Mouse (Mus musculus) macrophage (primary cell): ENCODE measurements around the gene Arid1b. TPM values are rescaled to one million over a fixed set of nuclear protein-coding genes. Genes with fewer than 3 reads are reported as not detected.

ENCODE experiments used
- H3K27ac ChIP-seq: fragments of 350-480 bp; formaldehyde crosslinking; 2 replicates; pipeline ENCODE4 v1.9.0; 2021
- H3K36me3 ChIP-seq: fragments of 350-480 bp; formaldehyde crosslinking; 2 replicates; pipeline ENCODE4 v1.9.0; 2021; ENCODE audit errors: inconsistent target
- H3K4me3 ChIP-seq: fragments of 350-480 bp; formaldehyde crosslinking; 2 replicates; pipeline ENCODE4 v1.9.0; 2021; ENCODE audit errors: inconsistent target
- H3K79me2 ChIP-seq: fragments of 350-480 bp; formaldehyde crosslinking; 2 replicates; pipeline ENCODE4 v1.9.0; 2021; ENCODE audit errors: inconsistent target
- WGBS: methylation state at CpG from one replicate; pipeline ENCODE4 v1.1.7; 2026; ENCODE audit warnings: inconsistent platforms; ENCODE audit not compliant: missing documents; 5-methylcytosine and 5-hydroxymethylcytosine counted together
- polyA plus RNA-seq: library from polyadenylated mRNA; stranded (reverse); fragments of 250-400 nt; gene quantifications from 3 replicates; pipeline ENCODE4 v1.2.4, GENCODE M21; 2018; ENCODE audit warnings: inconsistent platforms
- total RNA-seq, 78 experiments: library from RNA; depleted of rRNA; stranded (reverse); fragments of 250-400 nt; gene quantifications; 1 replicate in 9 of 78; 2 replicates in 24 of 78; 3 replicates in 43 of 78; 4 replicates in 2 of 78; pipeline ENCODE4 v1.2.4; 2018; ENCODE audit warnings: inconsistent platforms in 56 of 78

Arid1b gene
- total RNA-seq (2018; cell fraction: chromatin; rRNA removed), result 100 to 1,000 TPM in 6 of 26 experiments, 10 to 100 TPM in 20; 42.1 to 119 (median 94.4) TPM
- total RNA-seq (2018; cell fraction: cytosol; rRNA removed), result 10 to 100 TPM; 25.7 to 42.5 (median 34.5) TPM
- 10 to 100 TPM; 32.0 to 99.6 (median 62.3) TPM for total RNA-seq (2018; cell fraction: nucleus; rRNA removed)
- polyA plus RNA-seq, result 17.4 to 20.1 TPM (median 19.8 TPM) in 3 replicates

DNA sequence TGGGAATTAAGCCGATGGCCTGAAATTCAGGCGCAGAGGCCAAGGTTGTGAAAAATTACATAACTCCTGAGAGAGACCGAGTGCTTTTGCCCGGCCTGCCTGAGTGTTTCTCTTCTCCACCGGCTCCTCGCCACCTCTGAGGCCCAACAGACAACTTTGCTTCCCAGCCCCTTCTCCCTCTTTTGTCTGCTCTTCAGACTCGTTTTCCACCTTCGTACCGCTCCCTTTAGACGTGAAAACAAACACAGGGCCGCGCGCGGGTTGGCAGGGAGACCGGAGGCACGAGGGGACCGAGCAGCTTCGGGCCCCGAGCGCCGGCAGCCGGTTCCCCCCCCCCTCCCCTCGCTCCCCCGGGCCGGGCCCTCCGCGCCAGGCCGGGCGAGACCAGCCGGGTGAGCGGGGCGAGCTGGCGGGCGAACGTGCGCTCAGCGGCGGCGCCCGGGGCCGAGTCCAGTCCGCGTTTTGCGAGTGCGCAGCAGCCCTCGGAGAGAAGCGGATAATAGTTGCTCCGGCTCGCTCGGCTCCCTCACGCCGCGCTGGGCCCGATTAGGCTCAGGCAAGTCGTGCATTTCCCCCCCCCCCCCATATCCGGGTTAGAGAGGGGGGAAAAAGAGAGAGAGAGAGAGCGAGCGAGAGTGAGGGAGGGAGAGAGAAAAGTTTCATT lies at the start of gene Arid1b:
Arid1b (plus strand) TSS at position 493 of the 664 bp plus-strand sequence.
- WGBS, result under 1% methylated on average over 20 of the region's 58 CpGs
- Histone ChIP-seq H3K79me2 (peaks cover 24% of the 10 kb centered on the region), H3K36me3 (no peaks in the 10 kb centered on the region), H3K27ac (peak within 1 kb of the TSS; percentile 70), H3K4me3 (peak within 1 kb of the TSS; percentile 47)

DNA sequence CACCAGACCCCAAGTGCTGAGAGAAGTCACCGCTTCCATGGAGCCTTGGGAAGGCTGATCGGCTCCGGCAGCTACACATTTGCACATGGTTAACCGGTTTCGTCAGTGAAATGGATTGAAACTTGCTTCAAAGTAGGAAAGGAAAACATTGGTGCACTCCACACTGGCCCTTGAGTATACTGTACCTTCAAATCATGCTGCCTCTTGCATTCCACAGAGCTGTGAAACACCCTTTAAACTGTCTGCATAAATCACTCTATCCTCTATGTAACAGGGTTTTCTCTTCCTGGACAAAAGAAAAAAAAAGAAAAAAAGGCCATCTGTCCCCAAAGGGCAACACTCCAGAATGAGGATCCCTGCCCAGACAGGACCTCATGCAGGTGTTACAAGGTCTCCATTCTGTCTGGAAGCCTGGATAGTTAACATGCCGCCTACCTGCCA lies 48.8 kb upstream of the Arid1b start:
- no peaks in the 10 kb centered on the region for H3K36me3 ChIP-seq
- 94% methylated on average over 6 of the region's 6 CpGs for WGBS
- no peak overlapping the region for H3K4me3 ChIP-seq
- no peaks in the 10 kb centered on the region for H3K79me2 ChIP-seq
- H3K27ac ChIP-seq, result no peak overlapping the region

DNA sequence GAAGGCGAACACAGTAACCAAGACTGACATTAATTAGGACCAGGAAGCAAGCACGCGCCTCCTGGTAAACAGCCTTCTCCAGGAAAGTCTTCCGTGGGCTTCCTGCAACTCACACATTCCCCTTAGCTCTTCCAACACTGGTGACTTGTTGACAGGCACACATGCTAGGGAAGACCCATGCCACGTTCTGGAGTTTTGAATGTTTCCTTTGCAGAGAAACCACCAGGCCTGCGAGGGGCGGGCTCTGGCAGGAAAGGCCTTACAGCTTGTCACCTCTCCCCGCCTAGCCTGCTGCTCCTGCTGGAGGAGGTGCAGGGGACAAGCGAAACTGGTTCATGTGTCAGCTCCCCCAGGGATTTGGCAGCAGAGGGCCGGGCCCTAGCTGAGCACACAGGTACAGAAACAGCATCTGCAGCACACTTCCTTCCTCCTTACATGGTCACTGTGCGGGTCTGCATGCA lies 48.2 kb upstream of the Arid1b start:
- Histone ChIP-seq H3K27ac (no peak overlapping the region), H3K79me2 (no peaks in the 10 kb centered on the region), H3K36me3 (no peaks in the 10 kb centered on the region), H3K4me3 (no peak overlapping the region)
- 25% methylated on average over 10 of the region's 11 CpGs for WGBS

DNA sequence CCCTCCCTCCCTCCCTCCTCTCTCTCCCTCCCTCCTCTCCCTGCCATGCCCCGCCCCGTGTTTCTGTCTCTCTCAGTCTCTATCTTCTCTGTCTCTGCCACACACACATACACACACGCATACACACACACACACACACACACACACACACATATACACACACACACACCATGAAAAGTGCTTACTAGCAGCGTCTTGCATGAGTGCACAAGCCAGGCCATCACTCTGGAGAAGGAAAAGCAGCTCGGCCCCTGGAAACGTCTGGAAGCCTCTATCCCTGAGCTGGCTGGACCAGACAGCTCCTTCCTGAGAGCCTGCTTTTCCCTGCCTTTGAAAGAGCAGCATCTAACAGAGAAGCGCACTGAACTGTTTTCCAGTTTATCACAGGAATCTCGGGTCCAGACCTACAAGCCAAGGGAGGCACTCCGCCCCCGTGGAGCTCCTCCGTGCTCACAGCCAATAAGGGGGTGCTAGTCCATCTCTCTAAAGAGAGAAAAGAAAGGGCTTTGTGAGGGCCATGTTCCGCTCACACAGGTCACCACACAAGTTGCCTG lies 47.6 kb upstream of the Arid1b start:
- Histone ChIP-seq H3K4me3 (no peak overlapping the region), H3K79me2 (no peaks in the 10 kb centered on the region), H3K27ac (no peak overlapping the region), H3K36me3 (no peaks in the 10 kb centered on the region)
- WGBS, result 64% methylated on average over 7 of the region's 12 CpGs

DNA sequence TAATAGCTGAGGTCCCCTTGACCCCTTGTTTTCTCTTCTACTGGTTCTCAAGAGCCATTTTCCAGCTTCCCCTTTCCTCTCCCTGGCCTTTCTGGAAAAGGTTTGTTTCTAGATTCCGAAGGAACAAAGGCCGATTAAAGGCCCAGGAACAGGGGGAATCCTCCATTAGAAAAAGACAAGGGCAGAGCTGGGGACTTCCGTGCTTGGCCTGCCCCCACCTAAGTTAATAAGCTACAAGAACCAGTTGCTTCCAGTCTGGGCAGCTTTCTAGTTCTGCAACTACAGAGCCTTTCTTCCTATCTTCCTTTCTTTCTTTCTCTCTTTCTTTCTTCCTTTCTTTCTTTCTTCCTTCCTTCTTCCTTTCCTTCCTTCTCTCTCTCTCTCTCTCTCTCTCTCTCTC lies 47.1 kb upstream of the Arid1b start:
- H3K79me2 ChIP-seq, result no peaks in the 10 kb centered on the region
- H3K4me3 ChIP-seq, result no peak overlapping the region
- no peak overlapping the region for H3K27ac ChIP-seq
- H3K36me3 ChIP-seq, result no peaks in the 10 kb centered on the region
- WGBS, result 84% methylated on average over 3 of the region's 3 CpGs

DNA sequence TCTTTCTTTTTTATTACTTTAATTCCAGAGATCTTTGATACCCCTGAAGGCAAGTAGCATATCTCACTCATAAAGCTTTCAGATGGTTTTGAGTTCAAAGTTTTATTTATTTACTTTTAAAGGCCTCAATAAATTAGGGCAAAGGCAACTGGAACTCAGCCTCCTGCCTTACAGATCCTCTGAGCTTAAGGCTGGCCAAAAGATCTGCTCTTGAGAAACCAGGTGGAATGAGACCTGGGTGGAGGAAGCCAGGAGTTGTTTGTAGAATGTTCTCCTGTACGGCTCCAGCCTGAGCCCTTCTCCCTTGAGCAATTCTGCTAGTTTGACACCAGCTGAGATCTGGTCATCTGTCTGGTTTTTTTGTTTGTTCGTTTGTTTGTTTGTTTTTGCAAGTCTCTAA lies 46.7 kb upstream of the Arid1b start:
- 94% methylated on average over 2 of the region's 2 CpGs for WGBS

DNA sequence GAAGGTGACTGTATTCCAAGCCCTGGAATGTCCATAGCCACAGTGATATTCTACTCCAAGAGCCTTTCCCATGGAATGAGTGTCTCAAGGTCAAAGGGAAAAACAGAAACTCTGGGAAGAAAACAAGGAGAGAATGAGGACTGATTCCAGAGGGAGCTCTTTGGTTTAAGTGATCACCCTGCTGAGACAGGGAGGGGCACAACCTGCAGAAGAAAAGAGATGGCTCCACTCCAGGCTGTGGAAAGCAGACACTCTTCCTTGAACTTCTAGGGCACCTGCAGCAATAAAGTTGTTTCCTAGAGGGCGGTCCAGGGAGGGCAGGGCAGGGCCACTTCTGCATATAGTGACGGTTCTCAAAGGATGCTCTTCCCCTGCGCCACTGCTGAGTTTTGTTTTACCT lies 45.6 kb upstream of the Arid1b start:
- H3K27ac ChIP-seq, result no peak overlapping the region
- no peaks in the 10 kb centered on the region for H3K79me2 ChIP-seq
- no peak overlapping the region for H3K4me3 ChIP-seq
- no peaks in the 10 kb centered on the region for H3K36me3 ChIP-seq
- 78% methylated on average over 3 of the region's 3 CpGs for WGBS

More for the DNA sequence above, 46.7 kb upstream of the Arid1b start:
- H3K79me2 ChIP-seq, result no peaks in the 10 kb centered on the region
- H3K27ac ChIP-seq, result no peak overlapping the region
- no peaks in the 10 kb centered on the region for H3K36me3 ChIP-seq
- no peak overlapping the region for H3K4me3 ChIP-seq

DNA sequence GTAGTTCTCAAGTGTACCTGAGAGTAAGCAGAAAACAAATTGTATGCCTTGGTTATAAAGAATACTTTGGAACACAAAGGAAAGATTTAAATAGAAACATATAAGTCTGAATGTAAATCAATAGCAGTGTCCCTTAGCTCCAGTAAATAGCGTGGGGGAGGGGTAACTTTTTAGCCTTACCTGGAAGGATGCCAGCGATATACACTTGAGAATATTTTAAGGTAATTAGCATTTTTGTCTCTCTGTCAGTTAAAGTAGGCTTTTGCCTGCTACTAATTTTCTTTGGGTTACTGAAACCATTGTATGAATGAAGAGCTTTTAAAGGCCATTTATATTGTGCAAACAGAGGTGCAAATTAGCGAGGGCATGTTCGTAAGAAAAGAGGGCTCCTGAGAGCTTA lies 39.7 kb upstream of the Arid1b start:
- no peak overlapping the region for H3K4me3 ChIP-seq
- 94% methylated on average over 4 of the region's 4 CpGs for WGBS
- no peak overlapping the region for H3K27ac ChIP-seq
- no peaks in the 10 kb centered on the region for H3K79me2 ChIP-seq
- no peaks in the 10 kb centered on the region for H3K36me3 ChIP-seq

DNA sequence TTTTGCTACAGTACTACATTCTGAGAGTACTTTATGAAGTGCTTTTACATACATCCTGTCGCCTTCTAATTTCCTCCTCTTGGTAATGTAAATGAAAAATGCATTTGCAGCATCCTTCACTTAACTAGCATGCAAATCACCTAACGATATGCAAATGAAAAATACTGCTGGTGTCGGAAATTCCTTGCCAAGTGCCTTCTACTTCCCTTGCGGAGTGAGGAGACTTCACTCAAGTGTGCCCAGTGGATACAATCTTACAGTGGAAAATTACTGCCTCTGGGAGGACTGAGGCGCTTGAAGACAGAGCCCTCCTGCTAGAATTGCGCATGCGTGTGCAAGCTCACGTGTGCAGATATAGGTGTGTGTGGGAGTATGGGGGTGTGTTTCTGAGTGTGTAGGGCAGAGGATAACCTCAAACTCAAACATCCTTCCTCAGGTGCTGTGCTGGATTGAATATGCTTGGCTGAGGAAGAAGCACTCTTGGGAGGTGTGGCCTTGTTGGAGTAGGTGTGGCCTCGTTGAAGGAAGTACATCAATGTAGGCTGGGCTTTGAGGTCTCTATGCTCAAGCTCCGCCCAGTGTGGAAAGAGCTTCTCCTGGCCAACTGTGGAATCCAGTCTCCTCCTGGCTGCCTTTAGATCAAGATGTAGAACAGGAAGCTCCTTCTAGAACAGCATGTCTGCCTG lies 29.8 kb upstream of the Arid1b start:
- WGBS, result 92% methylated on average over 10 of the region's 10 CpGs
- Histone ChIP-seq H3K36me3 (no peaks in the 10 kb centered on the region), H3K79me2 (no peaks in the 10 kb centered on the region), H3K4me3 (no peak overlapping the region), H3K27ac (no peak overlapping the region)

DNA sequence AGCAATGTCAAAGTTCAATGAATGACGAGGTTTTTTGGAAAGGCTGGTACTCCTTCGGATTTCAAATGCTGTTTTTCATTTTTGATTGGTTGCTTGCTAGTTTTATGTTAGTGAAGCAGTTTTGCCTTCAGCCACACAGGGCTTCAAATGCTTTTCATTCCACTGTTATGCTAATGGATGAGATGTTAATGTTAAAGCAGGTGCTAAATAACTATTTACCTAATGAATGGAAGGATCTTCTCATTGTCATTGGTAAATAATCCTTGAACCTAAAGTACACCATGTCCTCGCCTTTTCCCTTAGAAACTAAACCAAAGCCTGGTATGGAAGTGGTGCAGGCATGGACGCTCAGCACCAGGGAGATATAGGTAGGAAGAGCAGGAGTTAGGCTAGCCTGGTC lies 26.9 kb upstream of the Arid1b start:
- Histone ChIP-seq H3K27ac (no peak overlapping the region), H3K36me3 (no peaks in the 10 kb centered on the region), H3K4me3 (no peak overlapping the region), H3K79me2 (no peaks in the 10 kb centered on the region)
- 95% methylated on average over 4 of the region's 4 CpGs for WGBS

DNA sequence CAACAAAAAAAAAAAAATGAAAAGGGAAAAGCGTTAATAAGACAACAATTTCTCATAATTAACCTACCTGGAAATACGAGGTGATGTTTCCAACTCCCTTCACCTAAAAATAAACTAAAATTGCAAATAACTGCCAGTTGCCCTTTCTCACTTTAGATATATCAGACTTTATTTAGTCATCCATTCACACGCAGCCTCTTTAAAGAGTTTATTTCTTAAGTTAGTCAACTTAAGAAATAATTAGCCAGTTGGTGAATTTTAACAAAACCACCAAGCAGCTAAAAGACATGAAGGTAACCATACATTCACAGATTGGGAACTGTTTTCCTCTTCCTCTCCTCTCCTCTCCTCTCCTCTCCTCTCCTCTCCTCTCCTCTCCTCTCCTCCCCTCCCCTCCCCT lies 26.1 kb upstream of the Arid1b start:
- Histone ChIP-seq H3K79me2 (no peaks in the 10 kb centered on the region), H3K27ac (no peak overlapping the region), H3K36me3 (no peaks in the 10 kb centered on the region), H3K4me3 (no peak overlapping the region)
- WGBS, result 92% methylated on average over 3 of the region's 3 CpGs

DNA sequence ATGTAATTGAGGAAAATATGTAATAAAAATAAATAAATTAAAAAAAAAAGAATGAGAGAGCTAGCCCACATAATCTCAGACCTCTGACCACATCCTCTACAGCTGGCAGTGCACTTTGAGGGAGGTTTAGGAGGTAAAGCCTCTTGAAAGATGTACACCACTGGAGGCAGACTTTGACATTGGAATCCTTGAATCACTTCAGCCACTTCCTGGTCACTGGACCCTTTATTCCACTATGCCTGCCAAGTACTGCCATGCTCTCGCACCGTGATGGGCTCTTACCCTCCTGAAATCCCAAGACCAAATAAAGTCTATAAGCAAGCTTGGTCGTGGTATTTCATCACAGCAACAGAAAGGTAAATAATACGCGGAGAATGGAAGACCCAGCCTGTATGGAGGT lies 25.3 kb upstream of the Arid1b start:
- no peak overlapping the region for H3K4me3 ChIP-seq
- no peaks in the 10 kb centered on the region for H3K79me2 ChIP-seq
- no peak overlapping the region for H3K27ac ChIP-seq
- H3K36me3 ChIP-seq, result no peaks in the 10 kb centered on the region
- WGBS, result 94% methylated on average over 5 of the region's 5 CpGs

DNA sequence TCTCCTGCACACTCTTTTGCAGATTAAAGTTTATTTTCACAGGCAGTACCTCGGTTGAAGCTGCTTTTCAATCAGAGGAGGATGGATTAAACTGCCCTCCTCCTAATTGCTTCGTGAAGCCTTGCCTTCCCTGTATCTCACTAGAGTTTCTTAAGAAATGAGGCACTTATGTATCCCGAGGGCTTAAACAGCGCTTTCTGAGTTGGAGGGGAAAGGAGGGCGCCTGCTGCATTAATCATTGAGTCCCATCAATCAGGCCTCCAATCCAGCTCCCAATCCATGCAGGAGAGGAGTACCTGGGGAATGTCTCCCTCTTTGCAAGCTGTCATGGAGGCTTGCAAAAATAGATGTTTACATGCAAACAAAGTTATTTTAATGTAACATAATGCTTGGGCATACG lies 21.9 kb upstream of the Arid1b start:
- 90% methylated on average over 6 of the region's 6 CpGs for WGBS
- H3K36me3 ChIP-seq, result no peaks in the 10 kb centered on the region
- no peak overlapping the region for H3K4me3 ChIP-seq
- H3K27ac ChIP-seq, result no peak overlapping the region
- H3K79me2 ChIP-seq, result no peaks in the 10 kb centered on the region

DNA sequence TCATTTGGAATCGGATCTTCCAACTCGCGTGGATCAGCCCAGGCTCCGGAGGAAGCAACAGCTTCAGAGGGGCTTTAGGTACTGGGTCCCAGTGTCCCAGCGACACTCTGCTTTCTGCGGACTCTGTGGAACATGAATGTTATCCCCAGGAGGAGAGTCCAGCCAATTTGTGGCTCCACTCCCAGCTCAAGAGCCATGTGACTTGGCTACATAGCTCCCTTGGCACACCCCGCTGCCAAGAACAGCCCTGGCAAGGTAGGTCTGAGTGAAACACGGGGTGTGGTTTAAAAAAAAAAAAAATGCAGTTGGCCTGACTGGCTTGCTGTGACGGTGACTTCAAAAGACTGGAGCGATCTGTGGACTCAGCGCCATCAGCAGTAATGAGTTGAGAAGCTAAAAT lies 19.4 kb upstream of the Arid1b start:
- Histone ChIP-seq H3K27ac (no peak overlapping the region), H3K4me3 (no peak overlapping the region), H3K36me3 (no peaks in the 10 kb centered on the region), H3K79me2 (no peaks in the 10 kb centered on the region)
- 80% methylated on average over 11 of the region's 11 CpGs for WGBS

DNA sequence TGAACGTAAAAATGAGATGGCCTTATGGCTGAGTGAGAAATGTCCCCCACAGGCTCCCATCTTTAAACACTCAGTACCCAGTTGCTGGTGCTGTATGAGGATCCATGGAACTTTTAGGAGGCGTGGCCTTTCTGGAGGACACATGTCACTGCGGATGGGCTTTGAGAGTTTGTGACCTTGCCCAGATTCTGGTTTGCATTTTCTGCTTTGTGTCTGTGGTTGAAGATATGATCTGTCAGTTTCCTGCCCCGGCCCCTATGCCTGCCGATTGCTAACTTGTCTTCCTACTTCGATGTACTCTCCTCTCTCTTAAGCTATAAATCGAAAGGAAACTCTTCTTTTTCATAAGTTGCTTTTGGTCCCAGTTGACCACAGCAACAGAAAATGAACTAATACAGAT lies 14.0 kb upstream of the Arid1b start:
- Histone ChIP-seq H3K27ac (no peak overlapping the region), H3K36me3 (no peaks in the 10 kb centered on the region), H3K79me2 (no peaks in the 10 kb centered on the region), H3K4me3 (no peak overlapping the region)
- 29% methylated on average over 7 of the region's 7 CpGs for WGBS
